Mouse (Mus musculus): ENCODE results near the gene Tas1r3.

Tas1r3 gene

GRCm38 (mm10) chr4:155840076-155841002 is 22.8 kb downstream of the Tas1r3 start:
- no peak for DNase-seq

- DNase-seq = no peak
These were observed 23.7 kb downstream of the Tas1r3 start, which contains the start of gene Mxra8 for GRCm38 (mm10) chr4:155839483-155839910. Mxra8 (plus strand) TSS chr4:155839680.

- DNase-seq = no peak
These were observed 24.7 kb downstream of the Tas1r3 start for GRCm38 (mm10) chr4:155838187-155839153.

GRCm38 (mm10) chr4:155837404-155838010 is 25.7 kb downstream of the Tas1r3 start:
- no peak for DNase-seq

GRCm38 (mm10) chr4:155833836-155834235 is 29.3 kb downstream of the Tas1r3 start:
- DNase-seq = peak; percentile 67

GRCm38 (mm10) chr4:155833234-155833633 is 29.9 kb downstream of the Tas1r3 start:
- DNase-seq = no peak

GRCm38 (mm10) chr4:155832321-155832720 is 30.8 kb downstream of the Tas1r3 start:
- no peak for DNase-seq

GRCm38 (mm10) chr4:155831831-155832230 is 31.3 kb downstream of the Tas1r3 start:
- no peak for DNase-seq

- DNase-seq = peak; percentile 96
These were observed 31.9 kb downstream of the Tas1r3 start, which contains the start of gene Aurkaip1 for GRCm38 (mm10) chr4:155831205-155831766. Aurkaip1 (plus strand) TSS chr4:155831272.

- DNase-seq = no peak
These were observed 32.6 kb downstream of the Tas1r3 start for GRCm38 (mm10) chr4:155830596-155830995.

- DNase-seq = no peak
These were observed 33.3 kb downstream of the Tas1r3 start for GRCm38 (mm10) chr4:155829866-155830265.

GRCm38 (mm10) chr4:155823443-155823842 is 39.7 kb downstream of the Tas1r3 start:
- no peak for DNase-seq

GRCm38 (mm10) chr4:155821025-155821424 is 42.1 kb downstream of the Tas1r3 start:
- no peak for DNase-seq

- no peak for DNase-seq
These were observed 45.6 kb downstream of the Tas1r3 start for GRCm38 (mm10) chr4:155817533-155817932.

- DNase-seq = peak; percentile 34
These were observed 50.4 kb downstream of the Tas1r3 start for GRCm38 (mm10) chr4:155812665-155813181.

- DNase-seq = peak; percentile 91
These were observed 51.1 kb downstream of the Tas1r3 start, which contains the start of gene Ccnl2 for GRCm38 (mm10) chr4:155811929-155812664. Ccnl2 (plus strand) TSS chr4:155812489.
